Mouse (Mus musculus): Measurements from ENCODE around the gene Rgr.

GRCm38 (mm10) chr14:37034432-37034831, 14.3 kb downstream of the Rgr start:
- no peak for TF ChIP-seq EP300 (IDR thresholded peaks at IDR 0.05; ENCODE audit: low read depth)
- TF ChIP-seq CTCF (IDR thresholded peaks at IDR 0.05; ENCODE audit: low read depth), result peak; percentile 41
